Mouse (Mus musculus) thymus, adult 2 months (tissue): ENCODE measurements at regions not wholly inside any gene's neighbourhood (a gene's known extent, or its start where the extent isn't known, plus 50 kb on each side); places are given as distances from the start of the nearest gene placed in this dataset.

Source experiments
- CTCF ChIP-seq: fragments of 200-500 bp; IDR thresholded peaks from 2 replicates; pipeline ENCODE4 v1.5.1; 2012; ENCODE audit warnings: mild to moderate bottlenecking, control low read depth, low read length, moderate library complexity, borderline replicate concordance; ENCODE audit not compliant: control insufficient read depth, poor library complexity, insufficient read depth; ENCODE audit errors: extremely low read depth
- POLR2A ChIP-seq: fragments of 200-500 bp; IDR thresholded peaks from 2 replicates; pipeline ENCODE4 v1.6.1; 2012; ENCODE audit warnings: mild to moderate bottlenecking, low read length, control low read depth, moderate library complexity; ENCODE audit not compliant: control insufficient read depth, poor library complexity, insufficient read depth; ENCODE audit errors: extremely low read depth

- TF ChIP-seq POLR2A: no peak
- no peak for TF ChIP-seq CTCF
These were observed 644.4 kb downstream of the Dhx35 start for GRCm38 (mm10) chr2:159438961-159439360.
